In genomic region chr15:85678351-85678895, GRCm38 (mm10) we compare ENCODE assay signal across 9 mouse cellular contexts. TPM values are rescaled to one million over a fixed set of nuclear protein-coding genes. Genes with fewer than 3 reads are reported as not detected.
DNase-seq lines count a peak whose midpoint lies in the region; ATAC-seq and TF ChIP-seq lines count a peak whose summit lies in the region.
"Had no signal": no experiment of that assay in that cellular context is flagged by ENCODE, and none has a peak within 500 bp of the region (broad histone marks: within the 10 kb centered on the region; RNA-seq: fewer than 3 reads in every experiment).

No protein-coding gene starts in this region.

- 93% methylated on average over 15 of the region's 15 CpGs for WGBS in hindbrain, embryonic 12.5 days
- 91% methylated on average over 15 of the region's 15 CpGs for WGBS in hindbrain, embryonic 10.5 days
- WGBS in intestine, embryonic 16.5 days: 84% methylated on average over 15 of the region's 15 CpGs

- H3K27me3 ChIP-seq in hindbrain, embryonic 12.5 days: peaks cover 60% of the 10 kb centered on the region
- peaks cover 95% of the 10 kb centered on the region for H3K27me3 ChIP-seq in hindbrain, embryonic 10.5 days (ENCODE audit: insufficient read depth, poor library complexity, severe bottlenecking)
- no peaks in the 10 kb centered on the region for H3K27me3 ChIP-seq in C2C12 (ENCODE audit: control insufficient read depth, insufficient read depth, insufficient read length)
- H3K27me3 ChIP-seq in intestine, embryonic 16.5 days (replicated peaks; ENCODE audit: control insufficient read depth, insufficient read depth, low read length): no peaks in the 10 kb centered on the region

- peak overlapping the region; percentile 36 for H3K4me2 ChIP-seq in hindbrain, embryonic 12.5 days (replicated peaks)
- H3K4me2 ChIP-seq in intestine, embryonic 16.5 days (ENCODE audit: low read depth, low read length): no peak overlapping the region
- H3K4me2 ChIP-seq: liver, embryonic 13.5 days had no signal

- H3ac ChIP-seq in C2C12 (ENCODE audit: control insufficient read depth, insufficient read length, low read depth): peak overlapping the region; percentile 84

- peaks cover 58% of the 10 kb centered on the region for H3K4me1 ChIP-seq in hindbrain, embryonic 12.5 days
- H3K4me1 ChIP-seq in hindbrain, embryonic 10.5 days (replicated peaks): no peaks in the 10 kb centered on the region
- peaks cover 20% of the 10 kb centered on the region for H3K4me1 ChIP-seq in intestine, embryonic 16.5 days (ENCODE audit: control insufficient read depth, insufficient read depth, low read length)
- H3K4me1 ChIP-seq: liver, embryonic 13.5 days had no signal

- no peak for DNase-seq in hindbrain, embryonic 10.5 days (ENCODE audit: low spot score)
- DNase-seq in MN1 (ENCODE audit: low spot score): peak; percentile 53
- DNase-seq in thymus, postnatal 36 days: no peak
- DNase-seq: liver, embryonic 13.5 days had no signal

- peak overlapping the region; percentile 62; the same call in 1 of the 2 replicates for H3K27ac ChIP-seq in hindbrain, embryonic 12.5 days
- no peak overlapping the region for H3K27ac ChIP-seq in hindbrain, embryonic 10.5 days
- H3K27ac ChIP-seq in intestine, embryonic 16.5 days (ENCODE audit: low read length): peak overlapping the region; percentile 44; the same call in 1 of the 2 replicates
- H3K27ac ChIP-seq: liver, embryonic 13.5 days had no signal

- H3K9me3 ChIP-seq in hindbrain, embryonic 12.5 days (replicated peaks): no peaks in the 10 kb centered on the region
- no peaks in the 10 kb centered on the region for H3K9me3 ChIP-seq in hindbrain, embryonic 10.5 days
- no peaks in the 10 kb centered on the region for H3K9me3 ChIP-seq in intestine, embryonic 16.5 days (ENCODE audit: control insufficient read depth, low read length)
- H3K9me3 ChIP-seq: liver, embryonic 13.5 days had no signal

- no peak overlapping the region for H3K4me3 ChIP-seq in hindbrain, embryonic 12.5 days
- H3K4me3 ChIP-seq in hindbrain, embryonic 10.5 days: no peak overlapping the region
- peak overlapping the region; percentile 99 for H3K4me3 ChIP-seq in C2C12 (ENCODE audit: insufficient read depth, poor library complexity, severe bottlenecking)
- no peak overlapping the region for H3K4me3 ChIP-seq in intestine, embryonic 16.5 days (ENCODE audit: low read length)
- H3K4me3 ChIP-seq: liver, embryonic 13.5 days had no signal

- H3K79me3 ChIP-seq in C2C12 (ENCODE audit: low read depth): peaks cover 99% of the 10 kb centered on the region

- no peak; the same call in 1 of the 2 replicates for ATAC-seq in hindbrain, embryonic 12.5 days (ENCODE audit: low FRiP score)
- ATAC-seq in intestine, embryonic 16.5 days: no peak
- ATAC-seq in erythroid progenitor cell, adult 5-6 weeks (replicated peaks; ENCODE audit: low FRiP score, poor library complexity, severe bottlenecking): no peak

- H3K36me3 ChIP-seq in hindbrain, embryonic 12.5 days: peaks cover 8% of the 10 kb centered on the region; the same call in 1 of the 2 replicates
- H3K36me3 ChIP-seq in hindbrain, embryonic 10.5 days: no peaks in the 10 kb centered on the region
- peaks cover 91% of the 10 kb centered on the region for H3K36me3 ChIP-seq in C2C12 (ENCODE audit: control insufficient read depth, insufficient read depth)
- H3K36me3 ChIP-seq in intestine, embryonic 16.5 days (ENCODE audit: control insufficient read depth, insufficient read depth, low read length): no peaks in the 10 kb centered on the region
- H3K36me3 ChIP-seq: liver, embryonic 13.5 days had no signal

- TF ChIP-seq CTCF in C2C12 (IDR thresholded peaks at IDR 0.05; ENCODE audit: control insufficient read depth, insufficient read depth, insufficient read length): no peak

- peaks cover 100% of the 10 kb centered on the region for H3K79me2 ChIP-seq in C2C12 (ENCODE audit: control insufficient read depth, insufficient read depth)

- H3K9ac ChIP-seq in hindbrain, embryonic 12.5 days: peak overlapping the region; percentile 23; the same call in 1 of the 2 replicates
- H3K9ac ChIP-seq in intestine, embryonic 16.5 days (ENCODE audit: low read depth, low read length): no peak overlapping the region
- H3K9ac ChIP-seq: liver, embryonic 13.5 days had no signal

TF ChIP-seq in C2C12, 6 proteins besides CTCF, POLR2A, EP300 and RAD21:
- no peak for TF ChIP-seq FOSL1 (IDR thresholded peaks at IDR 0.05; ENCODE audit: insufficient read depth, low read length, poor library complexity, severe bottlenecking)
- TF ChIP-seq MAX (IDR thresholded peaks at IDR 0.05): no peak
- TF ChIP-seq USF1 (IDR thresholded peaks at IDR 0.05; ENCODE audit: low read depth): no peak
- no peak for TF ChIP-seq CEBPB (IDR thresholded peaks at IDR 0.05; ENCODE audit: low read depth)
- TF ChIP-seq MYOG (IDR thresholded peaks at IDR 0.05; ENCODE audit: control insufficient read depth, extremely low read depth, insufficient read length): no peak
- no peak for TF ChIP-seq MYOD1 (IDR thresholded peaks at IDR 0.05; ENCODE audit: control insufficient read depth, insufficient read length, low read depth)

RNA-seq across cellular contexts. Expression of gene Ppara, which starts 56.4 kb away (rescaled TPM):
- 1.0 and 1.1 TPM in 2 replicates for polyA plus RNA-seq in hindbrain, embryonic 12.5 days (2016; fragmentation: Nextera tagmentation; extraction: Ambion mirVana)
- 0.24 and 0.62 TPM in 2 replicates for polyA plus RNA-seq in hindbrain, embryonic 10.5 days (2016; fragmentation: Nextera tagmentation; extraction: Ambion mirVana)
- 0.08 TPM for polyA plus RNA-seq in C2C12 (2012; fragmentation: generic; extraction: Trizol)
- polyA plus RNA-seq in intestine, embryonic 16.5 days (2015; fragmentation: Nextera tagmentation; extraction: Ambion mirVana): 31.0 and 37.6 TPM in 2 replicates
- total RNA-seq in erythroid progenitor cell, adult 5-6 weeks (2015; ENCODE audit: low replicate concordance): not detected in 2 replicates
- not detected in 2 replicates for total RNA-seq in erythroid progenitor cell, adult 5-6 weeks (2017; ENCODE audit: low replicate concordance)
- total RNA-seq: neutrophil, adult 5-6 weeks had no signal

Comparison
In these comparisons a context has a peak if more than half of its experiments do, and no peak if none do; other contexts are left out.
1. RNA of gene Ppara, which starts 56.4 kb away (polyA plus RNA-seq): 31.0 to 37.6 TPM in intestine, embryonic 16.5 days; 1.0 to 1.1 TPM in hindbrain, embryonic 12.5 days, 0.24 to 0.62 TPM in hindbrain, embryonic 10.5 days and 0.08 TPM in C2C12 (single experiment); every median in the first group is over 10 times any median in the second.